In genomic region chr6:8735657-8736492, GRCm38 (mm10) we compare ENCODE assay signal across 8 mouse cellular contexts. TPM values are rescaled to one million over a fixed set of nuclear protein-coding genes. Genes with fewer than 3 reads are reported as not detected.
DNase-seq lines count a peak whose midpoint lies in the region; ATAC-seq lines count a peak whose summit lies in the region.

No protein-coding gene starts in this region.

- H3K36me3 ChIP-seq in midbrain, embryonic 16.5 days (ENCODE audit: control insufficient read depth, insufficient read depth, low read length), result no peaks in the 10 kb centered on the region

- H3K4me1 ChIP-seq in midbrain, embryonic 16.5 days (ENCODE audit: control insufficient read depth, insufficient read depth, low read length), result no peaks in the 10 kb centered on the region

- intact Hi-C loops in left cerebral cortex, postnatal 4 days (cut with DNase I), result loop anchor here (5.0 to 10.0 kb wide), 3 partner anchors 224 to 1001 kb away; no protein-coding TSS in a partner anchor

- DNase-seq in ovary, adult 18-20 months (ENCODE audit: low spot score), result peak; percentile 8
- no peak for DNase-seq in ovary, postnatal 10 days (ENCODE audit: low spot score)
- peak; percentile 74 to 75 for DNase-seq in cerebellum, postnatal 36 days
- peak; percentile 8 to 25 for DNase-seq in gastrocnemius, adult 8-10 months (ENCODE audit: low spot score in 2 of 2)
- DNase-seq in kidney, adult 18-20 months, result peak; percentile 66
- peak; percentile 79 for DNase-seq in left cerebral cortex, postnatal 4 days
- peak; percentile 29 to 58 for DNase-seq in spleen, postnatal 14 days (ENCODE audit: low spot score in 2 of 2)

- H3K27ac ChIP-seq in midbrain, embryonic 16.5 days (ENCODE audit: low read length), result no peak overlapping the region

- 60% methylated on average over 8 of the region's 8 CpGs for WGBS in midbrain, embryonic 16.5 days

- ATAC-seq in midbrain, embryonic 16.5 days, result peak; percentile 90; the same call in 1 of the 2 replicates

- no peak overlapping the region for H3K9ac ChIP-seq in midbrain, embryonic 16.5 days (ENCODE audit: low read depth, low read length)

- H3K4me3 ChIP-seq in midbrain, embryonic 16.5 days (ENCODE audit: low read depth, low read length), result no peak overlapping the region

- H3K27me3 ChIP-seq in midbrain, embryonic 16.5 days (ENCODE audit: control insufficient read depth, insufficient read depth, low read depth, low read length), result no peaks in the 10 kb centered on the region

- no peaks in the 10 kb centered on the region for H3K9me3 ChIP-seq in midbrain, embryonic 16.5 days (replicated peaks; ENCODE audit: control insufficient read depth, low read length, poor library complexity, severe bottlenecking)

- H3K4me2 ChIP-seq in midbrain, embryonic 16.5 days (ENCODE audit: low read length), result no peak overlapping the region

RNA-seq across cellular contexts. Expression of gene Ica1, which starts 42.4 kb away (rescaled TPM):
- total RNA-seq in gastrocnemius, adult 8-10 months (2022), result 1 to 10 TPM in 3 of 4 experiments, under 1 TPM in 1; 0.89 to 1.7 (median 1.3) TPM
- total RNA-seq in left cerebral cortex, postnatal 4 days (2021), result 10 to 100 TPM; 63.4 to 64.1 TPM
- polyA plus RNA-seq in midbrain, embryonic 16.5 days (2015; fragmentation: Nextera tagmentation; extraction: Ambion mirVana), result 74.0 and 82.4 TPM in 2 replicates

Comparison
In these comparisons a context has a peak if more than half of its experiments do, and no peak if none do; other contexts are left out.
1. RNA of gene Ica1, which starts 42.4 kb away (total RNA-seq): 63.4 to 64.1 TPM in left cerebral cortex, postnatal 4 days; 0.89 to 1.7 TPM in gastrocnemius, adult 8-10 months; every median in the first group is over 10 times any median in the second.